Mouse (Mus musculus): Measurements from ENCODE around the gene Dmrtc1c2. TPM values are rescaled to one million over a fixed set of nuclear protein-coding genes. Genes with fewer than 3 reads are reported as not detected.
"Not testable (repeated sequence)": the region's sequence is repeated elsewhere in the genome, so short reads cannot be mapped to it uniquely, and the experiment has no call there.

Gene Dmrtc1c2
- not detected in 2 replicates for polyA plus RNA-seq (2015; fragmentation: Nextera tagmentation; extraction: Ambion mirVana)

- no CpG with 5 or more reads among the region's 13 CpGs for WGBS
- not testable (repeated sequence) for ATAC-seq (replicated peaks; ENCODE audit: extremely low read depth, insufficient read depth, low FRiP score)
These were observed at the start of gene Dmrtc1c2 for GRCm38 (mm10) chrX:102854516-102854915. TSS of gene Dmrtc1c2 (minus strand) at chrX:102854616.

GRCm38 (mm10) chrX:102867871-102868270 lies 13.5 kb upstream of the Dmrtc1c2 start, which contains the start of gene 1700031F05Rik:
TSS of gene 1700031F05Rik (minus strand) at chrX:102867971.
- no peaks in the 10 kb centered on the region for H3K27me3 ChIP-seq (ENCODE audit: control insufficient read depth, insufficient read depth, low read length)
- no peak for ATAC-seq (replicated peaks; ENCODE audit: extremely low read depth, insufficient read depth, low FRiP score)
- H3K4me1 ChIP-seq (ENCODE audit: control insufficient read depth, insufficient read depth, low read length): no peaks in the 10 kb centered on the region
- H3K27ac ChIP-seq (ENCODE audit: low read length): no peak within 1 kb of the TSS
- no peaks in the 10 kb centered on the region for H3K36me3 ChIP-seq (ENCODE audit: control insufficient read depth, insufficient read depth)
- H3K9ac ChIP-seq (ENCODE audit: low read length): no peak within 1 kb of the TSS
- no peaks in the 10 kb centered on the region for H3K9me3 ChIP-seq (replicated peaks; ENCODE audit: control insufficient read depth, low read length)
- H3K4me3 ChIP-seq (ENCODE audit: low read length): no peak within 1 kb of the TSS
- no peak within 1 kb of the TSS for H3K4me2 ChIP-seq (ENCODE audit: low read depth, low read length)
- WGBS: 86% methylated on average over 6 of the region's 6 CpGs

More at GRCm38 (mm10) chrX:102854516-102854915, at the start of gene Dmrtc1c2:
- H3K27me3 ChIP-seq (ENCODE audit: control insufficient read depth, insufficient read depth, low read length); H3K27ac ChIP-seq (ENCODE audit: low read length); H3K4me2 ChIP-seq (ENCODE audit: low read depth, low read length); H3K9ac ChIP-seq (ENCODE audit: low read length); H3K4me1 ChIP-seq (ENCODE audit: control insufficient read depth, insufficient read depth, low read length); H3K36me3 ChIP-seq (ENCODE audit: control insufficient read depth, insufficient read depth); H3K9me3 ChIP-seq (replicated peaks; ENCODE audit: control insufficient read depth, low read length); H3K4me3 ChIP-seq (ENCODE audit: low read length): not testable (repeated sequence)

GRCm38 (mm10) chrX:102812311-102812710 lies 42.1 kb downstream of the Dmrtc1c2 start:
- H3K9ac ChIP-seq (ENCODE audit: low read length): no peak overlapping the region
- H3K4me1 ChIP-seq (ENCODE audit: control insufficient read depth, insufficient read depth, low read length): no peaks in the 10 kb centered on the region
- H3K4me2 ChIP-seq (ENCODE audit: low read depth, low read length): no peak overlapping the region
- no peak overlapping the region for H3K27ac ChIP-seq (ENCODE audit: low read length)
- H3K9me3 ChIP-seq (replicated peaks; ENCODE audit: control insufficient read depth, low read length): no peaks in the 10 kb centered on the region
- H3K27me3 ChIP-seq (ENCODE audit: control insufficient read depth, insufficient read depth, low read length): no peaks in the 10 kb centered on the region
- no peaks in the 10 kb centered on the region for H3K36me3 ChIP-seq (ENCODE audit: control insufficient read depth, insufficient read depth)
- ATAC-seq (replicated peaks; ENCODE audit: extremely low read depth, insufficient read depth, low FRiP score): no peak
- WGBS: 52% methylated on average over 4 of the region's 4 CpGs
- no peak overlapping the region for H3K4me3 ChIP-seq (ENCODE audit: low read length)

GRCm38 (mm10) chrX:102802663-102803062 lies 51.8 kb downstream of the Dmrtc1c2 start, which contains the start of gene Dmrtc1c1:
TSS of gene Dmrtc1c1 (plus strand) at chrX:102802963.
- H3K27ac ChIP-seq (ENCODE audit: low read length); H3K9ac ChIP-seq (ENCODE audit: low read length); H3K36me3 ChIP-seq (ENCODE audit: control insufficient read depth, insufficient read depth); H3K4me2 ChIP-seq (ENCODE audit: low read depth, low read length); H3K9me3 ChIP-seq (replicated peaks; ENCODE audit: control insufficient read depth, low read length); H3K4me3 ChIP-seq (ENCODE audit: low read length); H3K4me1 ChIP-seq (ENCODE audit: control insufficient read depth, insufficient read depth, low read length); H3K27me3 ChIP-seq (ENCODE audit: control insufficient read depth, insufficient read depth, low read length); ATAC-seq (replicated peaks; ENCODE audit: extremely low read depth, insufficient read depth, low FRiP score): not testable (repeated sequence)
- WGBS: no CpG with 5 or more reads among the region's 14 CpGs

Other genes starting within 250 kb of the Dmrtc1c2 start
- gene Phka1, start 210.4 kb downstream of the Dmrtc1c2 start, polyA plus RNA-seq (2015; fragmentation: Nextera tagmentation; extraction: Ambion mirVana): 10.5 and 13.0 TPM in 2 replicates
- gene Gm3880, start 167.6 kb downstream of the Dmrtc1c2 start, polyA plus RNA-seq (2015; fragmentation: Nextera tagmentation; extraction: Ambion mirVana): not detected in 2 replicates
- gene Gm9112, start 147.0 kb downstream of the Dmrtc1c2 start, polyA plus RNA-seq (2015; fragmentation: Nextera tagmentation; extraction: Ambion mirVana): not detected in 2 replicates
- gene Dmrtc1b, start 146.8 kb downstream of the Dmrtc1c2 start, polyA plus RNA-seq (2015; fragmentation: Nextera tagmentation; extraction: Ambion mirVana): not detected in 2 replicates
- not detected in 2 replicates for gene Dmrtc1c1, start 51.7 kb downstream of the Dmrtc1c2 start, polyA plus RNA-seq (2015; fragmentation: Nextera tagmentation; extraction: Ambion mirVana)
- gene 1700031F05Rik, start 13.4 kb upstream of the Dmrtc1c2 start, polyA plus RNA-seq (2015; fragmentation: Nextera tagmentation; extraction: Ambion mirVana): not detected in 2 replicates
- 0.26 and 0.66 TPM in 2 replicates for gene Dmrtc1a, start 54.1 kb upstream of the Dmrtc1c2 start, polyA plus RNA-seq (2015; fragmentation: Nextera tagmentation; extraction: Ambion mirVana)
- not detected in 2 replicates for gene 1700011M02Rik, start 54.3 kb upstream of the Dmrtc1c2 start, polyA plus RNA-seq (2015; fragmentation: Nextera tagmentation; extraction: Ambion mirVana)
- gene 1700018G05Rik, start 73.8 kb upstream of the Dmrtc1c2 start, polyA plus RNA-seq (2015; fragmentation: Nextera tagmentation; extraction: Ambion mirVana): not detected in 2 replicates

All from heart, embryonic 16.5 days (tissue).